Mouse (Mus musculus) layer of hippocampus, adult 8-10 months (tissue): Measurements from ENCODE around the gene Gmeb2. TPM values are rescaled to one million over a fixed set of nuclear protein-coding genes. Genes with fewer than 3 reads are reported as not detected.

Experiments used
- DNase-seq, 2 experiments: peaks; one replicate each; pipeline ENCODE4 v3.0.0; 2022; ENCODE audit warnings: low spot score in 2 of 2
- total RNA-seq, 4 experiments: library from RNA; stranded (reverse); gene quantifications; 2 replicates each; pipeline ENCODE4 v1.2.4; 2022

Gene Gmeb2
- total RNA-seq, 4 experiments from 2014 or later, result 17.1 to 22.9 (median 20.9) TPM

- DNase-seq, result no peak
Measured at GRCm38 (mm10) chr2:181276766-181277165, 11.1 kb downstream of the Gmeb2 start.

GRCm38 (mm10) chr2:181274639-181275038 is 13.2 kb downstream of the Gmeb2 start:
- DNase-seq, result no peak

- no peak for DNase-seq
Measured at GRCm38 (mm10) chr2:181273829-181274228, 14.0 kb downstream of the Gmeb2 start.

- no peak for DNase-seq
Measured at GRCm38 (mm10) chr2:181272092-181272491, 15.7 kb downstream of the Gmeb2 start.

GRCm38 (mm10) chr2:181266839-181267238 is 21.0 kb downstream of the Gmeb2 start:
- DNase-seq, result no peak

- no peak for DNase-seq
Measured at GRCm38 (mm10) chr2:181253248-181253647, 34.6 kb downstream of the Gmeb2 start.

- no peak for DNase-seq
Measured at GRCm38 (mm10) chr2:181251841-181252240, 36.0 kb downstream of the Gmeb2 start.

- DNase-seq, result no peak
Measured at GRCm38 (mm10) chr2:181249217-181249616, 38.6 kb downstream of the Gmeb2 start.

- DNase-seq, result no peak
Measured at GRCm38 (mm10) chr2:181245031-181245430, 42.8 kb downstream of the Gmeb2 start.

GRCm38 (mm10) chr2:181243706-181244394 is 44.0 kb downstream of the Gmeb2 start:
- no peak for DNase-seq

GRCm38 (mm10) chr2:181242314-181242665 is 45.5 kb downstream of the Gmeb2 start:
- DNase-seq, result no peak

GRCm38 (mm10) chr2:181241602-181242313 is 46.1 kb downstream of the Gmeb2 start, which contains the start of gene Helz2:
TSS of gene Helz2 (minus strand) at chr2:181242027.
- no peak for DNase-seq

- no peak for DNase-seq
Measured at GRCm38 (mm10) chr2:181240806-181241440, 46.9 kb downstream of the Gmeb2 start.

- no peak for DNase-seq
Measured at GRCm38 (mm10) chr2:181239261-181239660, 48.6 kb downstream of the Gmeb2 start.

GRCm38 (mm10) chr2:181238861-181239260 is 49.0 kb downstream of the Gmeb2 start:
- no peak for DNase-seq

GRCm38 (mm10) chr2:181238091-181238610 is 49.7 kb downstream of the Gmeb2 start:
- no peak for DNase-seq

GRCm38 (mm10) chr2:181237251-181238014 is 50.4 kb downstream of the Gmeb2 start:
- no peak for DNase-seq

- DNase-seq, result no peak
Measured at GRCm38 (mm10) chr2:181235681-181236566, 51.9 kb downstream of the Gmeb2 start.

- DNase-seq, result no peak
Measured at GRCm38 (mm10) chr2:181234680-181235079, 53.2 kb downstream of the Gmeb2 start.

- DNase-seq, result no peak
Measured at GRCm38 (mm10) chr2:181233443-181233842, 54.4 kb downstream of the Gmeb2 start.
